Mouse (Mus musculus): Measurements from ENCODE around the gene Pbxip1. TPM values are rescaled to one million over a fixed set of nuclear protein-coding genes. Genes with fewer than 3 reads are reported as not detected.

Pbxip1 gene
- total RNA-seq (2021): 10 to 100 TPM; 53.2 to 57.8 TPM
- long read RNA-seq, experiment 1, partial matches to known transcripts: 14 of 19 reads
- long read RNA-seq, experiment 1, other reads (novel, unspliced or antisense): 5 of 19 reads
- long read RNA-seq, experiment 2, partial matches to known transcripts: 22 of 47 reads
- long read RNA-seq, experiment 2, other reads (novel, unspliced or antisense): 25 of 47 reads

DNA sequence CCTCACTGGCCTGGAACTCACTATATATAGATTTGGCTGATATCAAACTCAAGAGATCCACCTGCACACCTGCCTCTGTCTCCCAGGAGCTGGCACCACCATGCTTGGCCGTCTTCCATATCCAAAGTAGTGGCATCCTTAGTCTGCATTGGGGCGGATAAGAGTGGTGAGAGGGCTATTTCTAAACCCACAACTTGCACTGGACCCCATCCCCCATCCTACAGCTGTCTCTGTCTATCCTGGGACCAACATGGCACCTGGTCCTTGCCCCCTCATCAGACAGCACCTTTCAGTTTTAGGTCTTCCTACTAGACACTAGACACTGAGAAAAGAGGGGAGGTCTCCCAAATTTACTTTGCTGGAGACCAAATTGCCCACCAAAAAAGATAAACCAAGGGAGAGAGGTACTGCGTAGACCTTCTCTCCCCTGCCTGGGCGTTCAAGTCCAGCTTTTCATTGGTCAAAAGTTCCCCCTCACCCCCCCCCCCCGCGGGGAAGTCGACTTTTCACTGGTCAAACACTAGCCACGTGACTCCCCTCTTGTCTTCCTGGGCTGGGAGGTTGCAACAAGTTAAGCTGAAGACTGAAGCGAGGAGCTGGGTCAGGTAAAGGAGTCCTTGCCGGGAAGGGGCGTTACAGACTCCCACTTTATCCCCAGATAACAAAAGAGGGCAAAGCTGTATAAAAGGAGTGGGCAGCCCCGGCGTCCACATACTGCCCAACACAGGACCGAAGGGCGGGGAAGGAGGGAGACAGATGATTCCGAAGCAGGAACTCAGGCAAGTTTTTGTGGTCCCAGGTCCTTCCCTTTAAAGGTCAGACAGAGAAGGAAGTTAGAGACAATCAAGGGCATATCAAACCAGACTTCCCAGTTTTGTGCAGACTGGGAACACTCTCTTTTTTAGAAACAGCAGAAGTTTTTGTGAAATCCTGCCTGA, at the start of gene Pbxip1:
Pbxip1 (plus strand) TSS at position 531 of the 938 bp plus-strand sequence.
- DNase-seq (ENCODE audit: low spot score in 2 of 2): peak; percentile 42 to 53

DNA sequence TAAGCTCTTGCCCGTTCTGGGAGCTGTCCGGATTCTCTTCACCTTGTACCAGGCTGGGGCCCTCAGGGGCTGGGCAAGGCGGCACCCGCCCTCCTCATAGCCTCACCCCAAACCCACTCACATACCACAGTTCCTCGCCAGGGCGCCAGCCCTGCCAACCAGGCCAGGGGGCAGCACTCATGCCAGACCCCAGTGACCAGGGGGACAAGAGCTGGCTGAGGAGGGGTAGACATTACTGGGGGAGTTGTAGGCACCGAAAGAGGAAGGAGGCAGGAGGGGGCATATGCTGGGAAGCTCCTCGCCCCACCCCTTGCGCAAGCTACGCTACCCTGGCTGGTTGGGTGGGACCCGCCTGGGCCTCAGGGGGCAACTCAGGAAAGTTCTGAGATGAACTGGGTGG, 48.9 kb upstream of the Pbxip1 start:
- no peak for DNase-seq (ENCODE audit: low spot score in 2 of 2)

DNA sequence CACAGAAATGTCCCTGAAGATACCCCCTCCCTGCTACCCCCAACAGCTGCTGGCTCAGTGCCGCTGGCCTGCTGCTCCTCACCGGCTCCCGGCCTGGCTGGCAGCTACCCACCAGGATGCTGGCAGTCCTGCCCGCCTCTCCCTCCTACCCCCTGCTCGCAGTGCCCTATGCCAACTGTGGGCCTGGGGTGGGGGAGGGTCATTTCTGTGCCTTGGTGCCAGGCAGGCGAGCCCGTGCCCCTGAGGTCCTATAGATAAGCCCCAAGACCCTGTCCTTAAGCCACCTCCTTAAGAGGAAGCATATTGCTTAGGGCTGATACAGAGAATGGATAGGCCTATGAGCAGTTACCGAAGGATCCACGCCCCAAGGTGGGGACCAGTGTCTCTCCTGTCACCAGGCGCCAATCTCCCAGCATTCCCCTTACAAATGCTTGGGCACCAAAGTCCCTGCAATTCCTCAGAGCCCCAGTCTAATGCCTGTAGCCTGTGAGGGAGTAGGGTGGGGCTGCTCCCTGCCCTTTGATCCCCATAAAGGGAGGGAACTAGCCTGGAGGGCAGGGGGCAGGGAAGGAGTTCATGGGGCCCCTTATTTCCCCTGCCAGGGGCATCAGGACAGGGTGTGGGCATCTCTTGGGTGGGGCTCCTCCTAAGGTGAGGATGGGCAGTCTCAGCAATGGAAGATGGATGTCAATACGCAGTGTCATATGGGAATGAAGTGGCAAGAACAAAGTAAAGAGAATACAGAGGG, 48.2 kb upstream of the Pbxip1 start:
- no peak for DNase-seq (ENCODE audit: low spot score in 2 of 2)

DNA sequence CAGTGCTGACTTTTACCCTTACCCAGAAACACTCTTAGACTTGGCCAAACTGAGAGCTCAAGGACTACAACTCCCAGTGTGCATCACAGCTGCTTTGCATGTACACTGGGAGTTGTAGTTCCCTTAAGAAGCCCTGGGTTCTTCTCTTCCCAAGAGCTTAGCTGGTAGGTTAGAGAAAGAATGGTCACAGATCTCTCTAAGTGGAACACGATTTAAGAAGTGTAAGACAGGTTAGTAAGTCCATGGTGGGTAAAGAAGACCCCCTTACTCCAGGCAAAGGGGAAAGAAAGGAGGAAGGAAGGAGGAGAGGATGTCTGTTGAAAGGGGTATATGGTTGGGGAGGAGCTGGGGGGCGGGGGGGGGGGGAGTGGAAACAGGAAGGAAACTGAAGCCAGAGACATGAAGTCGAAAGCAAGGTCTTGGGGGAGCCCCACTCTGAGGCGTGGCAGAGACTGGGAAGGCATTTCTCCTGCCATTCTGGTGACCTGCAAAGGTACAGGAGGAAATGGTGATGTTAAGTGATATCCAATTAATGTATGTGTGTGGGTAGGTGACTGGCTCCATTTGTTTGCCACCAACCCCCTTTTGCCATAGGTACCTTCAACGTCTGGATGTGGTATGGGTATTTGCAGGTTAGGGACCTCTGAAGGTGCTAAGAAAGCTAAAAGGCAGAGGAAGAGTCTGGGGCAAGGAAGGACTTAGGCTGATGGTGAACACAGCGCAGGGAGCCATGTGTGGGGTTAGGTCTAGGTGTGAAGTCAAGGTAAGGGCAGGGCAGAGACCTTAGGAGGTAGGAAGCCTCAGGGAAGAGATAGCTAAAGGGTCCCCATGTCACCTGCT, 47.4 kb upstream of the Pbxip1 start:
- DNase-seq (ENCODE audit: low spot score in 2 of 2): no peak

DNA sequence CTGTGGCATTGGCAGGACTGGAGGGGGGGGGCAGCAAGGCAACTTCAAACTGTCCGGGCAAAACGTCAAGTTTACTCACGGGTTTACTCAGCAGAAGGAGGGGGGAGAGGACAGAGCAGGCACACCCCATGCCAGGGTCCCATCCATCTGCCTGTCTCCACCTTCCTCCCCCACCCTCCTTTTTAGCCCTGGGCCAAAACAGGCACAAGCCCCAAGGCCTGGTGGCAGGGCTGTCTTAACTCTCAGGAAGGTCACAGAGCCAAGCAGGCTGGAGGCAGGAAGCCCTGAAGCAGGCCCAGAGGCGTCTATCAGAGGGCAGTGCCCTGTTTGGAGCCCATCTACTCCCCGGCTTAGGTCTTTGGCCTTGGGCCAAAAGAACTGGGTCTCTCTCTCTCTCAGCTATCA, 46.4 kb upstream of the Pbxip1 start:
- DNase-seq (ENCODE audit: low spot score in 2 of 2): peak in 1 of 2 experiments; percentile 70

DNA sequence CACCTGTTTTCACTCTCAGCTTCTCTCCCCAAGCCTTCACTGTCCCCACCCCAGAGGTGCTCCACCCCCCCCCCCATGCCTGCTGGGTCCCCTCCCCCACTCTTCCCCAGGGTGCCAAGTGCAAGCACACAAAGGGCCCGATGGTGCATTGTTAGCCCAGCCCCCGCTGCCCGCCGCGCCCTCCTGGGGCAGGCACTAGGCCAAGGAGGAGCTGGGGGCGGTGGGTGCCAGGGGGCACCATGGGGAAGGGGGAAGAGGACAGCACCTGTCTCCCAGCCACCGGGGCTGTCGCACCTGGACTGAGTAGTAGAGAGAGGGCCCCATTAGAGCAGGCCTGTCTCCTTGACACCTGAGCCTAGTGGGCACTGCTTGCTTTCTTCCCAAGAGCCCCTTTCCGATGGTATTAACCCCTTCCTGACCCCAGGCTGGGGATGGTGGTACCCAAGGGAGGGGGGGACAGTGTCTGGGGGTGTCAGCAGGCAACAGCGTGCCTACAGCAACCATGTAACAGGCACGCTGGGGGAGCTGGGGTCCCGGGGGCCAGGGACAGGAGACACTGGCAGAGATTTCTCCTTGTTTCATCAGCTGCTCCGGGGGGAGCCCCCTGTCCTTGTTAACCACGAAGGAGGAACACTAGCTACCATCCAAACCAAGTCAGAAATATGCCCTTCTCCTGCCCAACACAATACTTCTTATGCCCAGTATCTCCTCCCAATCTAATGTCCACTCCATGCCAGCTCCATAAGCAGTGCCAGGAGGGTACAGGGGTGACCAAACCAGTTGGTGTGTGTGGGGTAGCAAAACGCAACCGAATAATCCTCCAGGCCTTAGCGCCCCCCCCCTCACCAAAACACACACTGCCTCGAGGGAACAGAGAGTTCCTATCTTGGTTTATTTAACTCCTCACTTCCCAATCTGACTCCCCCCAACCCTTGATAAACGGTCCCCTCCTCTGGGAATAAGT, 45.5 kb upstream of the Pbxip1 start:
- DNase-seq (ENCODE audit: low spot score in 2 of 2): peak in 1 of 2 experiments; percentile 51

DNA sequence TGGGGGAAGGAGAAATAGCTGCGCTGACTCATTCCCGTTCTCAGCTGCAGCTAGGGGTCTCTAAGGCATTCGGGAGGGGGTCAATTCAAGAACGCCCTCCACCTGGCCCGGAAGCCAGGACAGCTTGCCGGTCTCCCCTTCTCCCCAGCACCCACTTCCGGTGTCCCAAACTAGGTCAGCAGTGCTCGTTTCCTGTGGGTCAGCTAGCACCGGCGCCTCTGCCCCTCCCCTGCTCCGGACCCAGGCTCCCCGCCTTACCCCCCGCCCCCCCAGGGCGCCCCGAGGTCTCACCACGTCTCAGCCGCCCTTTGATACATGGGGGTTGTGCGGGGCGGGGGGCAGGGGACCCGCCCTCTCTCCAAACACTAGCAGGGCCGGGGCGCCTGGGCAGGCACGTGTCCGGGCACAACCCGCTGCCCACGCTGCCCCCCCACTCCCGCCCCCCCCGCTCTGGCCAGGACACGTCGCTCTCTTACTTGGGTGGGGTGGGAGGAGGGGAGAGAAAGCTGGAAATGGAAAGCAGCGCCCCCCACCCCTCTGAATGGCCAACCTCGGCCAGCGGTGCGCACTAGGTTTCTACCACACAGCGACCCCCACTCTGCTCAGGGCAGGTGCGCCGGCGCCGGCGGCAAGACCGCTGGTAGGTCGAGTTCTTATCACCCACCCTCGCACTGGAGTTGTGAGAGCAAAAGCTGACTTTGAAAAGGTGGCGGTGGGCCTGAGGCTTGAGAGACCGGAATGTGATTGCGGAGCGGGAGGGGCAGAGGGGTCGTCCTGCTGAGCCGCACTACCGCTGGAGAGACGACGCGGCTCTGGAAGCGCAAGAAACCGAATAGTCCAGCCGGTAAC, 44.6 kb upstream of the Pbxip1 start:
- peak; percentile 63 to 72 for DNase-seq (ENCODE audit: low spot score in 2 of 2)

DNA sequence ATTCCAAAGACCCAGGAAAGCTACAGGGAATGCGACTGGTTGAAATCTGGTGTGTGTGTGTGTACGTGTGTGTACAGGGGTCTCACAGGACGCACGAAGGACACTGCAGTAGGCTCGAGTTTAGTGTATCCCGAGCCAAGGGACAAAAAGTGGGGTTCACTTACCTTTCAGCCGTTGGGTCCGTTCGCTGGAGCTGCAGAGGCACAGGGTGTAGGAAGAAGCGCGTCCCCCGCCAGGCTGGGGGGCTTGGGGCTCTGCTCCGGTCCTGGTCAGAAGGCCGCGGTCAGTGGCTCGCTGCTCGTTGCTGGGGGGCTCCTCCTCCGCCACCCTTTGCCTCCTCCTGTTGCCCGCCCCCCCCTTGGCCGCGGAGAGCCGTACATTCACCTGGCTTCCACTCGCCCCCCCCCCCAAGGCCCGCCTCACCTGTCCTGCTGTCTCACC, 43.6 kb upstream of the Pbxip1 start:
- peak; percentile 41 to 50 for DNase-seq (ENCODE audit: low spot score in 2 of 2)

DNA sequence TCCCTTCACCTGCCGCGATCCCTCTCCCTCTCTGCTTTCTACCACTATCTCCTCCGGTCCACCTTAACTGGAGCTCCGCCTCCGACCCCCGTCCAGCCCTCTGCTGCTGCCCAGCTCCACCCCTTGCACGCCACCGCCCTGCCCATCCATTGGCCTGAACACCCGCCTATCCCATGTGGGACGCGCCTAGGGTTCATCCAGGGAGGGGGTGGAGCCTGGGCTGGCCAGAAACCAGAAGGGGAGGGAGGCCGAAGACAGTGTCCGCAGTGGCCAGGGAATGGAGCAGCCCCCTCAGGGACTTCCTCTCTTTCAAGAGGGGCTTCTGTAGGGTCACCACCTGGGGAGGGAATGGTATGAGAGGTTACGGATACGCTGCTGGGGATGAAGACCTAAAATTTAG, 42.9 kb upstream of the Pbxip1 start:
- DNase-seq (ENCODE audit: low spot score in 2 of 2): peak; percentile 96 to 98

DNA sequence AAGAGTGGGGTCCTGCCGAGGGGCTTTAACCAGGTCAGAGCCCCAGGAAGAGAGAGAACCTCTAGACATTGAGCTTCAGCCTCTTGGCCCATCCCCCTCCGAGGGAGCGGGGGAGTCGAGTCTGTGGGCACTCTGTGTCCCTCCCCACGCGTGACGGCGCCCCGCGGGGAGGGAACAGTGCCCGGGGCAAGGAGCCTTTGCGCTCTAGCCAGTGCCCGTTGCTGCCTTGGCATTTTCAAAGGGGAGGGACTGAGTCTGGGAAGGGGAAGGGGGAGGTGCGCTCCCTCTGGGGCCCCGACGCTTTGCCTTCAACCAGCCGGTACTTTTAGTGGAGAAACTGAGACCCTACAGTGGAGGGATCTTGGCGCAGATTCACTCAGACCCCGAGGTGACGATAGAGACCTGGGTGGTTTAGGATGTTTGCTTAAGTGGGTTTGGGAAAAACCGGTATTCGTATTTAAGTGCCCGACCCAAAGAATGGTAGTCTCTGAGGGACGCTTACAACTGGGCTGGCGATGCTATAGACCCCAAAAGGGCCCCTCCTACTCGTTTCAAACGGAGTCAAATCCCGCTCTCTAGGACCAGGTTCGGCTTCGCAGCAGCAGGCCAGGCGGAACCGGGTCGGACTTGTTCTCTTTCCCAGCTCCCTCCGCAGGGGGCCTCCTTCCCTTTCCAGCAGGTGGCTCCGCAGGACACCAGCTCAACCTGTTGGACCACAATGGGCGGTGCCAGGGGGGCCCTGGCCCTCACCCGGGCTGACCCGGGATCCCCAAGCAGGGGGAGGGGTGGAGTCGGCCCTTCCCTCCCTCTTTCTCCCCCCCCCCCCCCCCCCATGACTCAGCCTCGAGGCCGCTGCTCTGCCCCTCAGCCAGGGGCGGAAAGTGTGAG, 42.3 kb upstream of the Pbxip1 start, which contains the start of gene Zbtb7b:
Zbtb7b (minus strand) TSS at position 771 of the 888 bp plus-strand sequence.
- DNase-seq (ENCODE audit: low spot score in 2 of 2): peak; percentile 81 to 83

DNA sequence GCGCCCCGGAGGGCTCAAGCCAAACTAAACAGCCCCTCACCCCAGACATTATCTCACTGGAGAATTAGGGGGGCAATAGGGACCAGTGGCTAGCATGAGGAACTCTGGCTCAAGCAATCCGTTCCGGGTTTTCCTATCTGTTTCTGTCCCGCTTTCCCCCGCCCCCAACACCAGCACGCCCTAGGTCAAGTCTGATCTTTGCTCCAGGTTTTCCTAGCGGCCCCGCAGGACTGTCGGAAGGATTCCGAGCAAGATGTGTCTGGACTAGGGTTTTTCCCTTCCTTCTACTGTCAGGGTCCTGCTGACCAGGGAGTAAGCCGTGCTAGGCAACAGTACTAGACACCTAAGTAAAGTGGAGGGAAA, 41.6 kb upstream of the Pbxip1 start:
- peak; percentile 72 to 76 for DNase-seq (ENCODE audit: low spot score in 2 of 2)

DNA sequence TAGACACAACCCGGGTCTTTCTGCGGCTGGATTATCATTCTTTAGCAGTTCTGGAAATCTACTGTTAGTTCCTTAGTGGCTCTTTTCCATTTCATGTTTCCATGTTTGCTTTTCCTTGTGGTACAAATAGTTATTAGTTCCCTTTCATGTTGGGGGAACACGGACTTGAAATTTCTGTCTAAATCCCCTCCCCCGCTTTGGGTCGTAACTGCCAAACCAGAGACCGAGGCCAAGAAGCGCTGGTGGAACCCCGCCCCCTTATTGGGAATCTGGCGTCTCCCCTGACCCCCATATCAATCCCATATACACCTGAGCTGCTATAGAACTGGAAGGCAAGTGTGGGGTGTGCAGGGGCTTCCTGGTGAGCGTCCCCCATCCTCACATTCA, 41.1 kb upstream of the Pbxip1 start:
- no peak for DNase-seq (ENCODE audit: low spot score in 2 of 2)

DNA sequence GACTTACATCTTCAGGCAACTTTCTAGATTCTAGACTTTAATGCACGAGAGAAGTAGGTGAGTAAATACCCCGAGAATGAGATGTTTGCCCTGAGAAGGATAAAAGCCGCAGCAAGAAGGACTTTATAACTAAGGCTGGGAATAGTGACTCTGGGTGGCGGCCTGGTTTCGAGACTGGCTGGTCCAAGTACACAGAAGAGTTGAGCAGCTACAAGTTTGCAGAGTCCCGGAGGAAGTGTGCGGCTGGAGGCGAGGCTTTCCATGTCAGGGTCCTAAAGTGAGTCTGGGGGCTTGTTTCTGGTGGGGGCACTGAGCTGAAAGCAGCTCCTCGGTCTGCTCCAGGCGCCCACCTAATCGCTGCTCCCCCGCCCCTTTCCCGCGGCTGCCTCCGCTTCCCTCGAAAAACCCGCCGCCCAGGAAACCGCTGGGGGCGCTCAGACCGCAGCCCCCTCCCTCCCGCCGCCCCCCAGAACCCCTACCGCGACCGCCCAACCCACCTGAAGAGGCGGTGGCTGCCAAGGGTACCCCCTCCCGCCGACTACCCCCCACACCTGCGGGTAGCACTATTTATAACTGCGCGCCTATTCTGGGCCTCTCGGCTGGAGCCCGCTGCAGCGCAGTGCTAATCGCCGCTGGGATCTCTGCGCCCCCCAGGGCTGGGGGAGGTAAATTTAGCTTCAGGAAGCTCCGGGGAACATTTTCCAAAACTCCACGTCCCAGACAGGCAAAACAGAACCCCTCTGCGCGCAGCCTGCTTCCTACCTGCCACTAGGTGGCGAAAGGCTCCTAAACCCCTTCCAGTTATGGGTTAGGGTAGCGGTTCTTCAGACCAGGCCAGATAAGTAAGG, 40.5 kb upstream of the Pbxip1 start:
- peak; percentile 66 to 67 for DNase-seq (ENCODE audit: low spot score in 2 of 2)

DNA sequence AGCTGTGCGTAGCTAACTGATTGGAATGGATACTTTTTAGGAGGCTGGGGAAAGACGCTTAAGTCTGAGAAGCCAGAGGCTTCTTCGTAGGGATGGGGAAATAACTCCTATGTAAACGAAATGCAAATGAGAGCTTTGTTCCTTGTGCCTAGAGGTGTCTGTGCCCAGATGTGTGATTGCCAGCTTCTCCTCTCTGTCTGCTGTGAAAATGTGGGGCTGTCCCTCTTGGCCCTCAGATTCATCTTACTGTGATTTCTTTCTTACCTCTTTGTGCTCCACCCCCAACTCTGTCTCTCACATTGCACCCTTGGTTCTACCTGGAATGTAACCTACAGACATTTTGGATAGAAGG, 39.9 kb upstream of the Pbxip1 start:
- DNase-seq (ENCODE audit: low spot score in 2 of 2): no peak

DNA sequence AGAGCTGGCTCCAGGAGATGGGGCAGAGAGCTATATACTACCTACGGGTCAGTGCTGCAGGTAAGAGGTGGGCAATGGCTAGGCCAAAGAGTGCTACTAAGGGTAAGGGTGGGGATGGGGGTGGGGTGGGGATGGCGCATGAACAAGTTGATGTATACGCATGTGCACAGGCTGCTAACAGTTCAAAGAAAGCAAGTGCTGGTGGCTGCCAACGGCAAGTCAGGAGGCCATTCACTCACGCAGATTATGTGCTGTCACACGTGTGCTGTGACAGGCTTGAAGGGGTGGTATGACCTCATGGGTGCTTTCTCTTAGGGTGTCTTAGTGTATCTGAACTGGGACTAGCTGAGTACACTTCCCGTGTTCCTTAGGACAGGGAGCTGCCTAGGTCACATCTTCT, 35.2 kb upstream of the Pbxip1 start:
- DNase-seq (ENCODE audit: low spot score in 2 of 2): no peak

DNA sequence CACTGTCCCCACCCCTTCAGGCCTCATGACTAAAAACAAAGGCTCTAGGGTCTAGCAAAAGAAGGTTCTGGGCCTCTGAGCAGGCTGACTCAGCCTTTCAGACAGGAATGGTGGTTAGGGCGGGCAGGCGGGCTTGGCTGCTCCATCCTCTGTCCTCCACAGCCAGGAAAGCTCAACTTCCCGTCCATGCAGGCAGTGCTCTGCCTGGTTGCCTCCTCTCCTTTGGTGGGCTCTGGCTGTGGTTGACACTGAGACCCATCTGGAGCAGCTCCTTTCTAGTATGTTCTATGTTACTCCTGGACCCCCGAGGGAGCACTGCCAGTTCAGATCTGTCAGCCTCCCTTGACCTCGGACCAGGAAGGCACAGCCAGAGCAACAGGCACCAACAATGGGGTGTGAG, 33.8 kb upstream of the Pbxip1 start, which contains the start of gene Lenep:
Lenep (minus strand) TSS at position 101 of the 400 bp plus-strand sequence.
- no peak for DNase-seq (ENCODE audit: low spot score in 2 of 2)

DNA sequence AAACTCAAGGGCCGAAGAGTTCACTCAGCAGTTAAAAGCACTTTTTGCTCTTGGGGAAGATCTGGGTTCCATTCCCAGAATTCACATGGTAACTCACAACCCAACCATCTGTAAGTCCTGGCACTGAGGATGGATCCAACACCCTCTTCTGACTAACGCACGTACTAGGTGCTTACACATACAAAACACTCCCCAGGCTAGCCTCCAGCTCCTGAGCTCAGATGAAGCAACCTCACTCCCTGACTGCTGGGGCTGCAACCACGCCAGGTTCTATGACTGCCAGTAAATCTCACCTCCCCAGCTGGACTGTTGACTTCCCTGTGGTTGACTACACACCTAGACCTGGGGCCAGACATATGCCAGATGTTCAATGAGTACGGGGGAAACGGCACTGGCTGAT, 29.6 kb upstream of the Pbxip1 start:
- DNase-seq (ENCODE audit: low spot score in 2 of 2): no peak

Measured in adrenal gland, adult 18-20 months (tissue).